Mouse (Mus musculus) midbrain, embryonic 10.5 days (tissue): Measurements from ENCODE around the gene Cab39. TPM values are rescaled to one million over a fixed set of nuclear protein-coding genes. Genes with fewer than 3 reads are reported as not detected.
"Not testable (repeated sequence)": the region's sequence is repeated elsewhere in the genome, so short reads cannot be mapped to it uniquely, and the experiment has no call there.

Experiments
- DNase-seq: peaks from one replicate; pipeline ENCODE4 v3.0.0-alpha.2; 2017; ENCODE audit warnings: low spot score
- H3K27ac ChIP-seq: fragments of 300-500 bp; sonication (generic); replicated peaks from 2 replicates; pipeline ENCODE4 v1.5.1; 2016; ENCODE audit warnings: mild to moderate bottlenecking
- H3K27me3 ChIP-seq: fragments of 300-500 bp; sonication (generic); 2 replicates; pipeline ENCODE4 v1.6.1; 2016; ENCODE audit warnings: low read depth, mild to moderate bottlenecking; ENCODE audit not compliant: poor library complexity, severe bottlenecking
- H3K36me3 ChIP-seq: fragments of 300-500 bp; sonication (generic); 2 replicates; pipeline ENCODE4 v1.6.1; 2016; ENCODE audit warnings: mild to moderate bottlenecking, moderate library complexity
- H3K4me1 ChIP-seq: fragments of 300-500 bp; sonication (generic); 2 replicates; pipeline ENCODE4 v1.6.1; 2016
- H3K4me3 ChIP-seq: fragments of 300-500 bp; sonication (generic); 2 replicates; pipeline ENCODE4 v1.5.1; 2016; ENCODE audit warnings: mild to moderate bottlenecking, moderate library complexity
- H3K9me3 ChIP-seq: fragments of 300-500 bp; sonication (generic); replicated peaks from 2 replicates; pipeline ENCODE4 v1.6.1; 2016; ENCODE audit warnings: mild to moderate bottlenecking
- WGBS: fragments of 180-500 bp; shearing (Covaris S2); methylation state at CpG from one replicate; pipeline ENCODE4 v1.1.7; 2016; 5-methylcytosine and 5-hydroxymethylcytosine counted together
- polyA plus RNA-seq: library from polyadenylated mRNA; unstranded; fragments of >200 nt; fragmentation: Nextera tagmentation; extraction: Ambion mirVana; gene quantifications from 2 replicates; pipeline ENCODE4 v1.2.1, GENCODE M21; 2016

Gene Cab39
- polyA plus RNA-seq, 1 experiment from 2014 or later = 35.5 TPM

DNA sequence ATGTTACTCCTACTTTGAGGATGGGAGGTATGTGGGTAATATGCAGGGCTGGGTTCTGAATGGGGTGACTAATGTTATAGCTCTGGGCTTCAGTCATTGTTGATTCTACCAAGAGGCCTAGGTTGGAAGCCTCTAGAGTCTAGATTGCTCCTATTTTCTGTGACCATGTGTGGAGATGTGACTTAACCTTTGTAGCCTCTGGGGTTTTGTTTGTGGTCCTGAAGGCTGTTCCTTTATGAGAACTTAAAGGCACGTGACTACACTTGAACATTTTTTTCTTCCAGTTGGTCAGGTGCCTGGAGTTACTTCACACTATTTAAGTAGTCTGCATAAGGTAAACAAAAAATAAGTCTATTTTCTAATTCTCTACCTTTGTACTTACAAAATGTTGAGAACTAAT lies 6.5 kb downstream of the Cab39 start:
- Histone ChIP-seq H3K27ac (no peak overlapping the region), H3K9me3 (no peaks in the 10 kb centered on the region), H3K36me3 (peaks cover 16% of the 10 kb centered on the region), H3K4me3 (no peak overlapping the region), H3K27me3 (no peaks in the 10 kb centered on the region), H3K4me1 (peaks cover 10% of the 10 kb centered on the region)
- DNase-seq = no peak
- WGBS = 84% methylated on average over 1 of the region's 1 CpGs

DNA sequence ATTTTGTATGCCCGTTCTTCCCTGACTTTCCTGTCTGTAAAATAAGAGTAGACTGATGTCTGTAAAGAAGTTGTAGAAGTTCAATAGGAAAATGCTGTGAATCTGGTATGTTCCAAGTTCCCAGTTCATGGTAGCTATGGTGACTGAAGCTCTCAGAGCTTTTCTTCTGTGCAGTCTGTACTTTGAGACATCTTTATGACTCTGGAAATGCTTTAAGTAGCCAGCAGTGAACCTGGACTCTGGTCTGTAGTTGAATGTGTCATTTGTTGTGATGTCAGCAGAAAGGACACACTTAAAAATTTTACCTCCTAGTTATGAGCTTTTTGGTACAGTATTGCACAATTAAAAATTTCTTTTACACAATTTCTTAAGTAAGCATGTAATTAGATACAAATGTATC lies 9.3 kb downstream of the Cab39 start:
- WGBS = 95% methylated on average over 1 of the region's 1 CpGs
- Histone ChIP-seq H3K9me3 (no peaks in the 10 kb centered on the region), H3K4me3 (no peak overlapping the region), H3K27ac (no peak overlapping the region), H3K36me3 (0 out of 2 replicates have a peak, but pooled peaks cover 4% of the 10 kb centered on the region), H3K4me1 (0 out of 2 replicates have a peak, but pooled peaks cover under 1% of the 10 kb centered on the region), H3K27me3 (no peaks in the 10 kb centered on the region)
- DNase-seq = no peak

DNA sequence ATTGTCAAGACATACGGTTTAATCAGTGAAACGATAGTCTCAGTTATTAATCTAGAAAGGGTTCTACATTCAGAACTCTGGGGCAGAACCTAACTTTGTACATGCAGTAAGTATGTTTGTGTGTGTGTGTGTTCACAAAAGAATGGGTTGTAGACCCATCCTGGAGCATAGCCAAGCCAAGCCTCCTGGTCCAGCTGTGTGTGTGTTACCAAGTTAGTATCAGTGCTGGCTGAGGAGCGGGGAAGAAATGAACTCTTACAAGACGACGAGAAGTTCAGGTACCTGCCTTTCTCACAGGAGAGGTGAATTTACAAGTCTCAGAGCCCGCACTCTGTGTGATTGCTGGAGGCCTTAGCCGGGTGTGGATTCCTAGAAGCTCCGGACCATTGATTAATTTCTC lies 11.3 kb downstream of the Cab39 start:
- no peak overlapping the region for H3K27ac ChIP-seq
- H3K4me3 ChIP-seq = no peak overlapping the region
- DNase-seq = no peak
- WGBS = 94% methylated on average over 8 of the region's 8 CpGs
- H3K27me3 ChIP-seq = no peaks in the 10 kb centered on the region
- H3K9me3 ChIP-seq = no peaks in the 10 kb centered on the region
- 0 out of 2 replicates have a peak, but pooled peaks cover 4% of the 10 kb centered on the region for H3K36me3 ChIP-seq
- no peaks in the 10 kb centered on the region for H3K4me1 ChIP-seq

DNA sequence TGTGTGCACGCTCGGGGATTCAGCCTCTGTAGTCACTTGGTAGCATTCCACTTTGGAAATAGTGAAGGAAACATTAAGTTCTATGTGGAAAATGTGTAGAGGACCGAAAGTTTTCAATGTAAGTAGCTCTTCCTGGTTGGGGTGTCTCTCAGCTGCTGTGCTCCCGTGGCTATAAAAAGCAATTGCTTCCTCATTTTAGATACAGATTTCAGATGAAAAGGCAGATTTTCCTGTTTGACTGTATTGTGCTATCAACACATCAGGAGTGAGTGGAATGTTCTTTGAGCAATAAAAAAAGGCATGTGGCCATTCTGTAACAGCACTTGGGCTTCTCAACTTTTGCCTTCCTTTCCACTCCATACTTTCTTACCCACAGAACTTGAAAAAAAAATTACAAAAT lies 16.0 kb downstream of the Cab39 start:
- Histone ChIP-seq H3K4me1 (0 out of 2 replicates have a peak, but pooled peaks cover 3% of the 10 kb centered on the region), H3K36me3 (0 out of 2 replicates have a peak, but pooled peaks cover 4% of the 10 kb centered on the region), H3K4me3 (no peak overlapping the region), H3K27me3 (no peaks in the 10 kb centered on the region), H3K9me3 (no peaks in the 10 kb centered on the region), H3K27ac (no peak overlapping the region)
- WGBS = 82% methylated on average over 4 of the region's 4 CpGs
- no peak for DNase-seq

DNA sequence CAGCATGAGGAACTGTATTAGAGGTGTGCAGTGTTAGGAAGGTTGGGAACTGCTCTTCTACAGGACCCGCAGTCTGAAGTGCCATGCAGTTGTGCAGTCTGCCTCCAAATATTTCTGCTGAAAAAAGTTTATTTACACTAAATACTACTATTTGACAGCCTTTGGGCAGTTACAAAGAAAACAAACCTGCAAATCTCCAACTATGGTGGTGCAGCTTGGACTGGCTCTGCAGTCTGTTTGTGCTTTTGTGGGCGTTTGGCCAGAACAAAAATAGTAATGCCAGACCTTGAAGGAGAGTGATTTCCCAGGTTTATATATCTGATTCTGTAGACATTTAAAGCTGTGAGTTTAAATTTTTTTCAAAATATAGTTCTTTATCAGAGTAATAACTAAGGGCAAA lies 17.1 kb downstream of the Cab39 start:
- H3K4me3 ChIP-seq = no peak overlapping the region
- no peaks in the 10 kb centered on the region for H3K27me3 ChIP-seq
- no peaks in the 10 kb centered on the region for H3K36me3 ChIP-seq
- 0 out of 2 replicates have a peak, but pooled peaks cover 3% of the 10 kb centered on the region for H3K4me1 ChIP-seq
- no peaks in the 10 kb centered on the region for H3K9me3 ChIP-seq
- WGBS = 88% methylated on average over 2 of the region's 2 CpGs
- no peak overlapping the region for H3K27ac ChIP-seq
- no peak for DNase-seq

DNA sequence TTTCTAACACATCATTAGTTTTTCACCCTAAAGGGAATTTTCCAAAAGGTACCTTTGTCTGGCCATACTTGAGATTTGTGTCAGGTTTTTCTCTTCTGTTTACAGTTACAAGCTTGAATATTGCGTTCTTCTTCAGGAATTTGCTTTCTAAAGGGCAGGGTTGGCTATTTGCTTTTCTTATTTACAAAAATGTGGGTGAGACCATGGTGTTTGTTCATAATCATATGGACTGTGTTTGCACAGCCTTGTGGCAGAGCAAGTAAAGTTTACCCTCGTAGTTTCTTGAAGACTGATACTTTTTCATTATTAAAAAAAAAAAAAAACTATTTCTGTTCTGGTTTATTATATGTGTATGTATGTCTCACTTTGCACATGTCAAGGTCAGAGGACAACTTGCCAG lies 17.5 kb downstream of the Cab39 start:
- no peaks in the 10 kb centered on the region for H3K27me3 ChIP-seq
- WGBS = 87% methylated on average over 2 of the region's 2 CpGs
- H3K36me3 ChIP-seq = no peaks in the 10 kb centered on the region
- H3K9me3 ChIP-seq = no peaks in the 10 kb centered on the region
- 0 out of 2 replicates have a peak, but pooled peaks cover 3% of the 10 kb centered on the region for H3K4me1 ChIP-seq
- DNase-seq = no peak
- H3K27ac ChIP-seq = no peak overlapping the region
- no peak overlapping the region for H3K4me3 ChIP-seq

DNA sequence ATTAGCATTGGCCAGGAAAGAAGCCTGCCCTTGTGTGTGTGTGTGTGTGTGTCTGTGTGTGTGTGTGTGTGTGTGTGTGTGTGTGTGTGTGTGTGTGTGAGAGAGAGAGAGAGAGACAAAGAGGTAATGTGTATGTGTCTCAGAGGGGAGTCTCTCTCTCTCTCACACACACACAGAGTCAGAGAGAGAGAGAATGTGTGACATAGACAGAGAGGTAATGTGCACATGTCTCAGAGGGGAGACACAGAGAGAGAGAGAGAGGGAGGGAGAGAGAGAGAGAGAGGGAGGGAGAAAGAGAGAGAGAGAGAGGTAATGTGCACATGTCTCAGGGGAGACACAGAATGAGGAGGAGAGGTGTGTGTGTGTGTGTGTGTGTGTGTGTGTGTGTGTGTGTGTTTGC lies 21.0 kb downstream of the Cab39 start:
- H3K36me3 ChIP-seq = peaks cover 18% of the 10 kb centered on the region
- not testable (repeated sequence) for H3K4me1 ChIP-seq, H3K27me3 ChIP-seq, H3K4me3 ChIP-seq, DNase-seq, H3K27ac ChIP-seq, H3K9me3 ChIP-seq

DNA sequence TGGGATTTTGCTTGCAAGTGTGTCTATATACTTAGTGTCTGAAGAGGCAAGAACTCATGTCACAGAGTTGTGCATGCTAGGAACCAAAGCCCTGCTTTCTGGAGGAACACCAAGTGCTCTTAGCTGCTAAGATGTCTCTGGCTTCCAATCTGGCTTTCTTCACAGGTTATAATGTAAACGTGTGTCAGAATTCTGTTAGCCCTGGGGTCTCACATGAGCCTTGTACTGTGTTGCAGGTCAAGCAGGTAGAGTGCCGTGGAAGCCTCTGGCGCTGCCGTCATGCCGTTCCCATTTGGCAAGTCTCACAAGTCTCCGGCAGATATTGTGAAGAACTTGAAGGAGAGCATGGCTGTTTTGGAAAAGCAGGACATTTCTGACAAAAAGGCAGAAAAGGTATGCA lies 24.9 kb downstream of the Cab39 start:
- 95% methylated on average over 6 of the region's 6 CpGs for WGBS
- H3K9me3 ChIP-seq = no peaks in the 10 kb centered on the region
- H3K4me1 ChIP-seq = no peaks in the 10 kb centered on the region
- no peak for DNase-seq
- H3K4me3 ChIP-seq = no peak overlapping the region
- H3K27me3 ChIP-seq = no peaks in the 10 kb centered on the region
- peaks cover 55% of the 10 kb centered on the region for H3K36me3 ChIP-seq
- no peak overlapping the region for H3K27ac ChIP-seq

DNA sequence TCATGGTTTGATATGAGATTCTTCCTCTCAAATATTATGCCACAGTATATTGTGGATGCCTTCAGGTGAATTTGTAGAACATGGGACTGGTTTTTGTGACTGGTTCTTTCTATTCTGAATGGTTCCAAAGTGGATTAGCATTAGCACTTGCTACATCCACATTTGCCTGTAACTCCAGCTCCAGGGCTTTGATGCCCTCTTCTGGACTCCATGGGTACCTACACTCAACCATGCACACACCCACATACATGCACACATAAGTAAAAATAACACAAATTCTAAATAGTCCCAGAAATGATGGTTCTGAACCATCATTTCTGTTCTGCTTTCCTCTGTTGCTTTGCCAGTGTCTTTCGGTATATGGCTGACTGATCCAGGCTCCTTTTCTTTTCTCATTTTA lies 26.5 kb downstream of the Cab39 start:
- H3K27ac ChIP-seq = no peak overlapping the region
- 92% methylated on average over 1 of the region's 1 CpGs for WGBS
- H3K4me3 ChIP-seq = no peak overlapping the region
- no peaks in the 10 kb centered on the region for H3K9me3 ChIP-seq
- DNase-seq = no peak
- peaks cover 60% of the 10 kb centered on the region for H3K36me3 ChIP-seq
- H3K4me1 ChIP-seq = no peaks in the 10 kb centered on the region
- no peaks in the 10 kb centered on the region for H3K27me3 ChIP-seq

DNA sequence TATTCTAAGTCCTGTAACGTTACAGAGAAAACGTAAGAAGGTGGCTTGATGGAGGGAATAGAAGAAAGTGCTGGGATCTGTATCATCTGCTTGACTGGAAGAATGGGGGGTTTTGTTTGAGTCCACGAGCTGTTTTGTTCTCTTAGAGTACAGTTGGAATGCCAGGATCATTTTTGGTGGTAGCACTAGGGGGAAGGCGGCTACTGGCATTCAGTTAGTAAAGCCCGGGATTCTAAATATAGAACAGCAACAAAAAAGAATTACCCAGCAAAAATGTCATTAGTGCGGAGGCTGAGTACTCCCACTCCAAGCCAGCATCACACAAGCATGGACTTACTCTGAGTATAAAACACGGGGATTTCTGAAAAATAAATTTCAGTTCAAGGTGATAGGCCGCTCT lies 29.0 kb downstream of the Cab39 start:
- no peak overlapping the region for H3K27ac ChIP-seq
- no peak overlapping the region for H3K4me3 ChIP-seq
- H3K9me3 ChIP-seq = no peaks in the 10 kb centered on the region
- H3K36me3 ChIP-seq = peaks cover 71% of the 10 kb centered on the region
- no peaks in the 10 kb centered on the region for H3K27me3 ChIP-seq
- 95% methylated on average over 8 of the region's 8 CpGs for WGBS
- no peaks in the 10 kb centered on the region for H3K4me1 ChIP-seq
- DNase-seq = no peak

DNA sequence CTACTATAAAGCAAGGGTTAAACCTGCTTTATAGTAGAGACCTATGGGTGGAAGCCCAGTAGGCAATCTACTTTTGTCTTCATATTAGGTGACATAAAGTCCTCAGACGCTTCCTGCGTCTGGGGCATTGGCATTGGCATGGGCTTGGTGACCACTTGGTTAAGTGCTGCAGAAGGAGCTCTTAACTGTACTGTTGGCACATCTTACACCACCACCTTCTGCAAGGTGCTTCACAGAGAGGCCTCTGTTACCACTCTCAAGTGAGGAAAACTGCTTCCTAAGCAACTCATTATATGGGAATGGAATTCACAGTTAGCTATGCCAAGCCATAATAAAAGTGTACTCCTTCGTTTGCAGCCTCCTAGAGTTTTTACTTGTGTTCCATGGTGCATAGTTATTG lies 31.7 kb downstream of the Cab39 start:
- Histone ChIP-seq H3K27me3 (no peaks in the 10 kb centered on the region), H3K4me3 (no peak overlapping the region), H3K4me1 (no peaks in the 10 kb centered on the region), H3K9me3 (no peaks in the 10 kb centered on the region), H3K27ac (no peak overlapping the region), H3K36me3 (peaks cover 62% of the 10 kb centered on the region)
- WGBS = 91% methylated on average over 3 of the region's 3 CpGs
- no peak for DNase-seq

DNA sequence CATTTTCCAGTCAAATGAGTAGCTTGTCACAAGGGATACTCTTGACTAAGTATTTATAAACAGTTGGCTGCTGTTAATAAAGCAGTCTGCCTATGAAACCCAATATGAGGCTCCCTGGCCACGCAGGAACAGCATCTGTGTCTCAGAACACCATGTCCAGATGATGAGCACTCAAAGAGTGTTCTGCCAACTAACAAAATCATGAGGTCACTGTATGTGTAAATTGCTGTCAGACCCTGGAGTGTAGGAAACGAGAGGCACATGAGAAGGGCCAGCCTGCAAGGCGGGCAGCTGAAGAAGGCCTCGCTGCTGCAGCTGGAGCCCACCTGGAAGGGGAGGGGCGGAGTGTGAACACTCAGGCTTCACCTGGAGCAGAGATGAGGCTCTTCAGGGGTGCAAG lies 33.9 kb downstream of the Cab39 start:
- DNase-seq = no peak
- H3K9me3 ChIP-seq = no peaks in the 10 kb centered on the region
- no peak overlapping the region for H3K4me3 ChIP-seq
- no peaks in the 10 kb centered on the region for H3K4me1 ChIP-seq
- WGBS = 91% methylated on average over 5 of the region's 5 CpGs
- peaks cover 44% of the 10 kb centered on the region for H3K36me3 ChIP-seq
- H3K27ac ChIP-seq = no peak overlapping the region
- no peaks in the 10 kb centered on the region for H3K27me3 ChIP-seq

DNA sequence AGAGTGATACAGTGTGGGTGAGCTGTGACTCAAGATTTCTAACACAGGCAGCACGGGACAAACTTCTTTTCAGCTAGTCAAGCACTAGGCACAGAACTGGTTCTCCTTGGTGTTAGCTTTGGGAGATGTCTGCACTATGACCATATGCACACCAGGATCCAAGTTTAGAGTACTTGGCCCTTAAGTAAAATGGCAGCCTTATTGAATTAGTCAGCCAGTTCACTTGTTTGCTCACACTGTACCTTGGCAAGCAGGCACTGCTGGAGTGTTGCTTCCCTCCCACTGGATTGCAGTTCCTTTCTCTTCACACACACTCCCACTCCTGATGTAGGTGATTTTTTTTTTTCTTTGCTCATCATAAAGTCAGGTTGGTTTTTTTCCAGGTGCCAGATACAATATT lies 35.8 kb downstream of the Cab39 start:
- peaks cover 30% of the 10 kb centered on the region for H3K36me3 ChIP-seq
- no peaks in the 10 kb centered on the region for H3K9me3 ChIP-seq
- 86% methylated on average over 1 of the region's 1 CpGs for whole genome bisulfite sequencing

DNA sequence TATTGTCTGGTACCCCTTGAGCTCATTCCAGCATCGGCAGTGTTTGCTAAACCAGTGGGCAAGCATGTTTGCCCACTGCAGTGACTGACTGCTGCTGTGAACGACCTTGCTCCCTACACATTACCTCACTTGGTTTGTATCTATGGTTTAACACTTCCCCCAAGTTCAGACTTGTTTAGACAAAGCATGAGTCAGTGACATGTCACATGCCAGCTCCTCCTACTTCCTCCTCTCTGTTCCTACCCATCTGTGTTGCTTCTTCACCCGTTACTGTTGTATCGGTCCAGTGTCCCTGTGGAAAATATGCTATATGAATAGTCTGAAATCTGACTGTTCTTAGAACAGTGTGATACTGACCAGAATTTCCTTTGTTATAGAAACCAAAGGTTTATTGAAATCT lies 44.8 kb downstream of the Cab39 start:
- Histone ChIP-seq H3K4me3 (no peak overlapping the region), H3K4me1 (no peaks in the 10 kb centered on the region), H3K27me3 (no peaks in the 10 kb centered on the region), H3K27ac (no peak overlapping the region), H3K9me3 (no peaks in the 10 kb centered on the region), H3K36me3 (peaks cover 54% of the 10 kb centered on the region)
- no peak for DNase-seq
- WGBS = 88% methylated on average over 4 of the region's 4 CpGs

More for the DNA sequence above, 35.8 kb downstream of the Cab39 start:
- no peaks in the 10 kb centered on the region for H3K27me3 ChIP-seq
- no peaks in the 10 kb centered on the region for H3K4me1 ChIP-seq
- no peak overlapping the region for H3K27ac ChIP-seq
- H3K4me3 ChIP-seq = no peak overlapping the region
- DNase-seq = no peak
